Mouse (Mus musculus): ENCODE measurements around the gene Dleu7.

DNA sequence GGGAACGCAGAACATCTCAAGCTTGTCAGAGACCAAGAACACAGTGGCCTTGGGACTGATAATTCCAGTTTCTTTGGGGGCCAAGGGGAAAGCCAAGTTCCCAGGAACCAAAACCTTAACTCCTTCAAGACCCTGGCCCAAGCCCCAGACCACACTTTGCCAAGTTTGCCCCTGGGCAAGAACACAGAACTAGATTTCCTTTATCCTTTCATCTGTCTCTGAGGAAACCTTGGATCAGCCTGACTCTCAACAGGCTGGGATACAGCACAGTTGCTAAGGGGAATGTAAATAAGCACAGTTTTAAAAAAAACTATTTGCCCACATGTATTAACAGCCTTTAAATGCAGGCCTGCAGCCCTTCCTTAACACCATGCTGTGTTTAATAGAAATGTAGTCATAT is 14.7 kb upstream of the Dleu7 start:
- no peak for TF ChIP-seq CTCF (IDR thresholded peaks at IDR 0.05; ENCODE audit: insufficient read depth, low read length)
- no peak for TF ChIP-seq POLR2A (IDR thresholded peaks at IDR 0.05; ENCODE audit: borderline replicate concordance, extremely low read depth, low read depth, low read length)

All from lung, adult 2 months (tissue).